Mouse (Mus musculus) right cerebral cortex, postnatal 4 days (tissue): ENCODE results near the gene Atp1b1.

Source experiments
- DNase-seq: peaks from one replicate; pipeline ENCODE4 v3.0.0-alpha.2; 2022

The Atp1b1 gene

DNA sequence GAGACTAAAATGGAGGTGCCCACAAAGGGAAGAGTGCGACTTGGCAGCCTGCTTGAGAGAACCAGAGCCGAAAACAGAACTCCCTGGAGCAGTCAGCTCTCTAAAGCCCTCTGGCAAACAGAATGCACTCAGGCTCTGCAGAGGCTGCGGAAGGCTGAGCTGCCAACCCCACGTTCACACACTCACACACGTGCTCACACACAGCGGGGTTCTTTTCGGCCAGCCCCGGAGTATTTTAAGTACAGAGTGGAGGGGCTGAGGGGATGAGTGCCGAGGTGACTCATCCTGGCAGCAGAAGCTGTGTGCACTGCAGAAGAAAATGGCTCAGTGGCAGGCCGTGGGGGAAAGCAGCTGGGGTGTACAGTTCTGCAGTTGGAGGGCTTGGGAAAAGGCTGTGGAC, 3.6 kb upstream of the Atp1b1 start:
- DNase-seq = no peak

- DNase-seq = no peak
Measured at GRCm38 (mm10) chr1:164460921-164461697, 3.0 kb upstream of the Atp1b1 start.

DNA sequence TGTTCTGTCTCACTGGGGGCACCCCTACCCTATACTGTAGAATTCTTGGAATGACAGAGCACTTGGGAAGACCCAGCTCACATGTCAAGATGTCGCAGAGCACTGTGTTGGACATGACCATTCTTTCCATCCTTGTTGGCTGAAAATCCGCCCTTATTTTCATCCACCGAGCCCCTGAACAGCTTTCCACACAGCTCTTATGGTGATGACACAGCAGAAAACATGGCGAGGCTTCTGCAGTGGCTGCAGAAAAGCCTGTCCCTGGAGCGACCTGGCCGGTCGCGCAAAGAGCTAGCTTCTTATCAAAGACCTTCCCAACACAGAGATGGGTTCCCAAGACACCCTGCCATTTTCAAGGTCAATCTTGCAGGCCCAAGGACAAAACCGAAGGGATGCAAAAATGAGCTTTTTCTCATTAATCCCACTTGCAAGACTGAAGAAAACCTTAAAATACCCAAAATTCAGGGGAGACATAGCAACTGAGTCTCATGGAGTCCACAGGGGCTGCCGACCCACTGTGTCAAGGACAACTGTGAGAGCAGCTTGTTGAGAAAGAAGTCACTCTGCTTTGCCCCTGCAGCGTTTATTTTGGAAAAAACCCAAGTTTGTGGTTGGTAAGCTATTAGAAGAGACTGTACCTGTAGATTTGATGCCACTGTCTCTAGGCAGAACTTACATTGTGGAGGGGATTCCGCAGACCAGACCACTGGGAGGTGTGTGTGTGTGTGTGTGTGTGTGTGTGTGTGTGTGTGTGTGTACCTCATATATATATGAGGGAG, 1.2 kb upstream of the Atp1b1 start:
- DNase-seq = no peak

DNA sequence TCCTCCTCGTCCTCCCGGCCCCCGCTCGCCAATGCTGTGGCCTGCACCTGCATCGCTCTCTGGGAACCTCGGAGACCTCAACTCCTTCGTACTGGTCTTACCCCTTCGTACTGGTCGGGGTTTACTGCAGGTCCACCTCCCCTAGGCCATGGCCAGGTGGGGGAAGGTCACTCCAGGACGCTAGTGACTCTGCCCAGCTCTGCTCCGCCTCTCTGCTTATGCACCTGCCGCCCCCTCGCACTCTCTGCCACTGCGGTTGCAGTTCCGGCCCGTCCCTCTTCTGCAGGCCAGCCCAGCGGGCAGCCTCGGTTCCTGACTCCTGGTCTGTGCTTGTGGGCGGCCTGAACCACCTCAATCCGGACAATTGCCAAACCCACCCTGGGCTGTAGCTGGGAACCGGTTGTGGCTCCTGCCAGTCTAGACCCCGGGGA, 481 bp upstream of the Atp1b1 start:
- peak; percentile 42 for DNase-seq

DNA sequence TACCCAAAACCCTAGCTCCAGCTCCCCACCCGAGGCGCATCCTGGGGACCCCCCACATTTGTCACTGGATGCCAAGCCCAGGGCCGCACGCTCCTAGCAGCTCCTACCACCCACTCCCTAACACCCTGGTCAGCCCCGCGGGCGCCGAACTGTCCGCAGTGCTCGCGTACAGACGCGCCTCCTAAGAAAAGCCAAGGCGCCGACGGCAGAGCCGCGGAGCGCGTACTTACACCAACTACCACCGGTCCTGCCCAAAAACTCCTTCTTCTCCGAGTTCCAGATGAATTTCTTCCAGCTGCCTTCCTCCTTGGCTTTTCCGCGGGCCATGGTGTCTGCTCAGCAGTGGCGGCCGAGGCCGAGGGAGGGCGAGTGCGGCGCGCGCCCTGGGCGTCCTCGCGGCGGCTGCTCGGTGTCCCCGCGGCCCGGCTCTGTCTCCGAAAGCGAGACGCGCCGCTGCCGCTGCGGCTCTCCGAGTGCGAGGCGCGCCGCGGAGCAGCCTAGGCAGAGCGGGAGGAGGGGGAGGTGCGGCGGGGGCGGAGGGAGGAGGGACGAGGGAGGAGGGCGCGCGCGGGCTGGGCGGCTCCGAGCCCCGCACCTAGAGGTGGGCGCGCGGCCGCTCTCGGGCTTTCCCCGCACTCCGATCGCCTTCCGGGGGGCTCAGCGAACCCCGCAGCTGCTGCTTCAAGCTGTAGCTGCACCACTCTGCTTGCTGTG, 467 bp downstream of the Atp1b1 start:
- peak; percentile 87 for DNase-seq

- DNase-seq = no peak
Measured at GRCm38 (mm10) chr1:164456731-164457130, 1.4 kb downstream of the Atp1b1 start.

GRCm38 (mm10) chr1:164456065-164456464, 2.1 kb downstream of the Atp1b1 start:
- DNase-seq = no peak

GRCm38 (mm10) chr1:164455614-164456013, 2.5 kb downstream of the Atp1b1 start:
- DNase-seq = no peak

DNA sequence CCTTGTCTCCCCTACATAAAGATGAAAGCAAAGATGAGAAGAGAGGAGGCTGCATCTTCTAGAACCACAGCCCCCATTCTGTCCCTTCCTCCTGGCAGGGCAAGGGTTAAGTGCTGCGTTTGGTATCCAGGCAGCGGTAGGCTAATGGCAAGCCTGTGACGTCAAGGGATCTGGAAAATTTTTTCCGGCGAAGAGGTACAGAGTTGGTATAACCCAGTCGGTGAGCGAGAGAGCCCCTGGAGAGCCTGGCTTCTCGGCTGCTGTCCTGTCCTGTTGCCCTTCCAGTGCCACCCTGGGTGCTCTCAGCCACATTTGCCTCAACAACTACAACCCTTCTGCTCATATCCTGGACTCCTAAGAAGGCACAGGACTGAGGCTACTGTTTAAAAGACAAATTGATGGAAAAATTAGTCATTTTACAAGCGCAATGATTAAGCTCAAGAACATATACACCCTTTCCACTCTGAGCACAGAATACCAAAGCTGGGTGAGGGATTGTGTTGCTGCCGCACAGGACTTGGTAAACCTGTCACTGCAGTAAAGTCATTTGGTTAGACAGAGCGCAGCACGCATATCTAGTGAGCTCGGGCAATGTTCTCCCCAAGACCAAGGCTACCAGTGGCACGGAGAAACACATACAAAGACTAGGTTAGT, 3.3 kb downstream of the Atp1b1 start:
- peak; percentile 55 for DNase-seq

- no peak for DNase-seq
Measured at GRCm38 (mm10) chr1:164453739-164454138, 4.4 kb downstream of the Atp1b1 start.

- no peak for DNase-seq
Measured at GRCm38 (mm10) chr1:164453146-164453545, 5.0 kb downstream of the Atp1b1 start.

DNA sequence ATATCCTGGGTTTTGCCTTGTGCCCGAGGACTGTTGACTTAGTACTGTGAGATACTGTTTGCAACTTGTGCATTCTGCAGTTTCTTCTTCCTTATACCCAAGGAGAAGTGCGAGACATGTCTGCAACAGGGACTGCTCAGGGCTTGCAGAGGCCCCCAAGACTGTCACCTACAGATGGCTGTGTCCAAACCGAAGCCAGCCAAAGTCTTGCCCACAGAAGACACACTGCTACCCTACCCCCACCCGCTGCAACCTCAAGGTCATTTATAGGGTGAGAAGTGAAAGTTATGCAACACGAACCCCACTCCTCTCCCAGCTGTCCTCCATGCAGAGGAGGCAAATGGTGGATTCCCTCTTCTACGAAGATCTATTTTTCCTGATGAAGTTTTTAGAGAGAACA, 5.6 kb downstream of the Atp1b1 start:
- DNase-seq = no peak

GRCm38 (mm10) chr1:164451346-164451745, 6.8 kb downstream of the Atp1b1 start:
- DNase-seq = no peak

- DNase-seq = no peak
Measured at GRCm38 (mm10) chr1:164450644-164451043, 7.5 kb downstream of the Atp1b1 start.

- no peak for DNase-seq
Measured at GRCm38 (mm10) chr1:164450231-164450630, 7.9 kb downstream of the Atp1b1 start.

GRCm38 (mm10) chr1:164449626-164450025, 8.5 kb downstream of the Atp1b1 start:
- no peak for DNase-seq

DNA sequence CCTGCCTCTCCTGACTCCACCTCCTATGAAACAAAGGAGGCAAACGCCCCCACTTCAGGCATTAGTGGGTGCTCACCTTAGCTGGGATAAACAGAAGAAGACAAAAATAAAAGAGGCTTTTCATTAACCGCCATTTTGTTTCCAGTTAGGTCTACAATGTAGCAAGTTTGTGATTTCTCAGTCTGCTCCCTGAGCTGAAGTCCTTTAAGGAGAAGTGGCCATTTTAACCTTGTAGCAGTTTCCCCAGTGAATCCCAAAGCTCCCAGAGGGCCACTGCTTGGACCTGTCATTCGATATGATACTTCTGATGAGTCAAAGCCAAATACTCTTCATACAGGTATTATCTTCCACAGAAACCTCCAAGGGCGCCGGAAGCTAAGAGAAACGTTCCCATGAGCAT, 10.6 kb downstream of the Atp1b1 start:
- DNase-seq = no peak

DNA sequence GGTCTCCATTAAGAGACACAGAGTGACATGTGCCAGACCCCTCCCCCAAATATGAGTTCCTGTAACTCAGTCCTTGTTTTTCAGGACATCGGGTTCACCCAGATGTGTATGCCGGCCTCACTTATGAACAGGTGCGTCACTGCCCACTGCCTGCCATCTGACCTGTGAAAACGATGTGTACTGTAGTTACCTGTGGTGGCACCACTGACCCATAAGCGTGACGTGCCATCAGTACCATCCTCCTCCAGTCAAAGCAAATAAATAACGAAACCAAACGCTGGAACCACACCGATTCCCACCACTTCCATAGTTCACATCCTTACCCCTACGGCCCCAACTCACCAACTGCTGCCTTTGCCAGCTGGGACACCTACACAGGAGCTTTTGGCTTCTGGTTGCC, 11.6 kb downstream of the Atp1b1 start:
- no peak for DNase-seq

DNA sequence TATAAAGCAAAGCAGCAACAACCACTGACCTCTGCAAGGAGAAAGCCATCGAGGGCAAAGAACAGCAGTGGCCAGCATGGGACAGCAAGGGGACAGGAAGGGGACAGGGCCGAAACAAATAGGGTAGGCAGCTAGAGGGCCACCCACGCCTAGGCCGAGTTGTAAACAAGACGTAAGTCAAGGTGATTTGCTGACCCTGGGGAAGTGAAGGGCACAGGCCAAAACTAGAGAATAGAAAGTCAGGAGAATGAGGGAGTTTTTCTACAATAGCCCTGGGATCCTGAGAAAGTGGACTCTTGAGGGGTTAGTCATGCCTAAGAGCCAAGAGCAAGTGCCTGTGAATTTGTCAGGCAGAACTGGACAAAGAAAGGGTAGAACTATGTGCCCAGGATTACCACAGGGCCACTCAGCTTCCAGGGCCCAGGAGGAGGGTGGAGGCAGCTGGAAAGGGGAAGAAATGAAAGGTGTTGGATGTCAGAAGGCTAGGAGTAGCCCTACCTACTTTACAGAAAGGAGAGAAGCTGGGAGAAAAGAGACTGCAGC, 12.5 kb downstream of the Atp1b1 start:
- DNase-seq = no peak

GRCm38 (mm10) chr1:164441408-164441974, 16.7 kb downstream of the Atp1b1 start:
- no peak for DNase-seq

DNA sequence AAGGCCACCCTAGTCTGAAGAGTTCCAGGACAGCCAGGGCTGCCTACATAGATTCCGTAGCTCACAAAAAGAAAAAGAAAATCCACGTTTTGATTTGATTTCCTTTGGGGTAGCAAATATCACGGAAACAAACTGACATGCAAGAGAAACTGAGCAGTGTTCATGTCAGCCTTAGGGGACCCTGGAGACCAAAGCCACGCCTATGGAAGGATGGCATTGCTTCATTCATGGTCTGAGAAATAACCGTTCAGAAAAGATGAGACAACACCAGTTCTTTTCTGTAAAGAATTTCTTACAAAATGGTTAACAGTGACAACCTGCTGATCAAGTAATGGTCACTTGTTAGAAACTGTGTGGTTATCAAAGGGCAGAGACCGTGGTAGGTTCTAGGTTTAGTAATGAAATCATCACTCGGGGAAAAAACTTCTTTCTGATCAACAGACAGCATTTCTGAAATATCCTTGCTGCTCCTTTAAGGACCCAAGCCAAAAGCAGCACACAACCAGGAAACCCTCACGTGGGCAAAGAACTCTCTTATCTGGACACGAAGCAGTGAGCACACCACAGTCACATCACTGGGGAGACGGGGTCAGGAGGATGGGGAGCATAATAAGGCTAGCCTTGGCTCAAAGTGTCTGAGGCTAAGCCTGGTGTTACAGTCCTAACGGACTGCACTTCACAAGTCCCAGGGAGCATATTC, 17.3 kb downstream of the Atp1b1 start:
- no peak for DNase-seq

GRCm38 (mm10) chr1:164440230-164440629, 17.9 kb downstream of the Atp1b1 start:
- no peak for DNase-seq
